Mouse (Mus musculus) limb, embryonic 14.5 days (tissue): Measurements from ENCODE around the gene Ldb1. TPM values are rescaled to one million over a fixed set of nuclear protein-coding genes. Genes with fewer than 3 reads are reported as not detected.

Experiments
- ATAC-seq: fragments of 200-750 bp; cut with Nextera tagmentation; 2 replicates; pipeline ENCODE4 v1.8.0; 2017; ENCODE audit warnings: low read depth, moderate number of reproducible peaks, moderate TSS enrichment; ENCODE audit not compliant: low FRiP score
- DNase-seq: peaks from one replicate; pipeline ENCODE4 v3.0.0-alpha.2; 2015; ENCODE audit warnings: low spot score
- H3K27ac ChIP-seq: fragments of 300-500 bp; sonication (generic); replicated peaks from 2 replicates; pipeline ENCODE4 v1.5.1; 2014; ENCODE audit warnings: low read depth, mild to moderate bottlenecking, low read length, moderate library complexity, mixed read lengths
- H3K27me3 ChIP-seq: fragments of 300-500 bp; sonication (generic); 2 replicates; pipeline ENCODE4 v1.6.1; 2014; ENCODE audit warnings: low read length, mixed read lengths; ENCODE audit not compliant: control insufficient read depth, insufficient read depth
- H3K36me3 ChIP-seq: fragments of 300-500 bp; sonication (generic); 2 replicates; pipeline ENCODE4 v1.6.1; 2014; ENCODE audit warnings: mild to moderate bottlenecking, low read length, moderate library complexity, mixed read lengths; ENCODE audit not compliant: control insufficient read depth, insufficient read depth
- H3K4me1 ChIP-seq: fragments of 300-500 bp; sonication (generic); 2 replicates; pipeline ENCODE4 v1.6.1; 2014; ENCODE audit warnings: antibody characterized with exemption, low read length, mixed read lengths; ENCODE audit not compliant: control insufficient read depth, insufficient read depth
- H3K4me2 ChIP-seq: fragments of 300-500 bp; sonication (generic); replicated peaks from 2 replicates; pipeline ENCODE4 v1.6.1; 2014; ENCODE audit warnings: low read depth, mild to moderate bottlenecking, low read length, moderate library complexity; ENCODE audit not compliant: severe bottlenecking
- H3K4me3 ChIP-seq: fragments of 300-500 bp; sonication (generic); replicated peaks from 2 replicates; pipeline ENCODE4 v1.5.1; 2014; ENCODE audit warnings: low read length
- H3K9ac ChIP-seq: fragments of 300-500 bp; sonication (generic); 2 replicates; pipeline ENCODE4 v1.6.1; 2014; ENCODE audit warnings: mild to moderate bottlenecking, low read depth, low read length, moderate library complexity; ENCODE audit not compliant: severe bottlenecking
- H3K9me3 ChIP-seq: fragments of 300-500 bp; sonication (generic); 2 replicates; pipeline ENCODE4 v1.6.1; 2016; ENCODE audit warnings: low read length; ENCODE audit not compliant: control insufficient read depth
- POLR2A ChIP-seq: fragments of 200-500 bp; IDR thresholded peaks from 2 replicates; pipeline ENCODE4 v1.8.0; 2012; ENCODE audit warnings: inconsistent platforms, mild to moderate bottlenecking, moderate library complexity, borderline replicate concordance; ENCODE audit not compliant: insufficient read depth, insufficient read length; ENCODE audit errors: extremely low read depth
- WGBS: fragments of 180-500 bp; shearing (Covaris S2); extraction: QIAGEN DNeasy Blood & Tissue Kit; methylation state at CpG from one replicate; pipeline ENCODE4 v1.1.7; 2014; 5-methylcytosine and 5-hydroxymethylcytosine counted together
- polyA plus RNA-seq, 2 experiments: library from polyadenylated mRNA; depleted of rRNA in 1 of 2; stranded (reverse) in 1 of 2; unstranded in 1 of 2; fragments of >200 nt; fragmentation: Nextera tagmentation in 1 of 2; extraction: Ambion mirVana in 1 of 2; gene quantifications; 2 replicates each; pipeline versions ENCODE4 v1.2.1 to v1.2.3; 2012 to 2014

The Ldb1 gene
- polyA plus RNA-seq, 2 experiments, result 93.8 to 412 TPM

GRCm38 (mm10) chr19:46068054-46068453 lies 23.0 kb upstream of the Ldb1 start:
- Histone ChIP-seq H3K9ac (no peak overlapping the region), H3K27ac (no peak overlapping the region), H3K4me3 (no peak overlapping the region), H3K4me1 (no peaks in the 10 kb centered on the region), H3K9me3 (no peaks in the 10 kb centered on the region), H3K36me3 (peaks cover 95% of the 10 kb centered on the region), H3K27me3 (no peaks in the 10 kb centered on the region), H3K4me2 (no peak overlapping the region)
- no peak for ATAC-seq
- DNase-seq, result no peak
- TF ChIP-seq POLR2A, result no peak
- 73% methylated on average over 10 of the region's 10 CpGs for WGBS

GRCm38 (mm10) chr19:46060845-46061244 lies 15.8 kb upstream of the Ldb1 start:
- Histone ChIP-seq H3K4me1 (peaks cover 7% of the 10 kb centered on the region; the same call in 1 of the 2 replicates), H3K9me3 (no peaks in the 10 kb centered on the region), H3K27ac (no peak overlapping the region), H3K9ac (no peak overlapping the region), H3K36me3 (peaks cover 53% of the 10 kb centered on the region), H3K4me2 (no peak overlapping the region), H3K4me3 (no peak overlapping the region), H3K27me3 (no peaks in the 10 kb centered on the region)
- ATAC-seq (no peak), DNase-seq (no peak)
- WGBS, result 56% methylated on average over 6 of the region's 6 CpGs
- TF ChIP-seq POLR2A, result no peak

GRCm38 (mm10) chr19:46058466-46058865 lies 13.5 kb upstream of the Ldb1 start:
- H3K36me3 ChIP-seq, result peaks cover 29% of the 10 kb centered on the region
- H3K9me3 ChIP-seq, result no peaks in the 10 kb centered on the region
- DNase-seq (no peak), ATAC-seq (no peak)
- no peaks in the 10 kb centered on the region for H3K27me3 ChIP-seq
- H3K4me3 ChIP-seq, result no peak overlapping the region
- peaks cover 7% of the 10 kb centered on the region; the same call in 1 of the 2 replicates for H3K4me1 ChIP-seq
- H3K27ac ChIP-seq, result no peak overlapping the region
- H3K4me2 ChIP-seq, result no peak overlapping the region
- 94% methylated on average over 7 of the region's 7 CpGs for WGBS
- no peak overlapping the region for H3K9ac ChIP-seq
- TF ChIP-seq POLR2A, result no peak

GRCm38 (mm10) chr19:46056947-46057607 lies 12.1 kb upstream of the Ldb1 start:
- H3K9me3 ChIP-seq, result no peaks in the 10 kb centered on the region
- 2% methylated on average over 35 of the region's 42 CpGs for WGBS
- peak overlapping the region; percentile 69 for H3K4me2 ChIP-seq
- H3K27me3 ChIP-seq, result no peaks in the 10 kb centered on the region
- DNase-seq (peak; percentile 81), ATAC-seq (peak; percentile 76)
- peak overlapping the region; percentile 82 for H3K4me3 ChIP-seq
- peak overlapping the region; percentile 94 for H3K27ac ChIP-seq
- H3K9ac ChIP-seq, result peak overlapping the region; percentile 77
- TF ChIP-seq POLR2A, result no peak
- H3K4me1 ChIP-seq, result peaks cover 7% of the 10 kb centered on the region; the same call in 1 of the 2 replicates
- peaks cover 16% of the 10 kb centered on the region for H3K36me3 ChIP-seq

- peak overlapping the region; percentile 77 for H3K9ac ChIP-seq
- under 1% methylated on average over 49 of the region's 52 CpGs for WGBS
- DNase-seq, result peak; percentile 99
These were observed 11.5 kb upstream of the Ldb1 start for GRCm38 (mm10) chr19:46056388-46056946.

More at GRCm38 (mm10) chr19:46056388-46056946, 11.5 kb upstream of the Ldb1 start:
- H3K4me1 ChIP-seq, result peaks cover 7% of the 10 kb centered on the region; the same call in 1 of the 2 replicates
- peak overlapping the region; percentile 69 for H3K4me2 ChIP-seq
- no peaks in the 10 kb centered on the region for H3K27me3 ChIP-seq
- no peaks in the 10 kb centered on the region for H3K9me3 ChIP-seq
- H3K36me3 ChIP-seq, result peaks cover 10% of the 10 kb centered on the region; the same call in 1 of the 2 replicates
- peak; percentile 93 for ATAC-seq
- peak overlapping the region; percentile 94 for H3K27ac ChIP-seq
- peak; percentile 80; the same call in 1 of the 2 replicates for TF ChIP-seq POLR2A
- H3K4me3 ChIP-seq, result peak overlapping the region; percentile 82
